Mouse (Mus musculus): ENCODE data around the gene Pkdcc.

DNA sequence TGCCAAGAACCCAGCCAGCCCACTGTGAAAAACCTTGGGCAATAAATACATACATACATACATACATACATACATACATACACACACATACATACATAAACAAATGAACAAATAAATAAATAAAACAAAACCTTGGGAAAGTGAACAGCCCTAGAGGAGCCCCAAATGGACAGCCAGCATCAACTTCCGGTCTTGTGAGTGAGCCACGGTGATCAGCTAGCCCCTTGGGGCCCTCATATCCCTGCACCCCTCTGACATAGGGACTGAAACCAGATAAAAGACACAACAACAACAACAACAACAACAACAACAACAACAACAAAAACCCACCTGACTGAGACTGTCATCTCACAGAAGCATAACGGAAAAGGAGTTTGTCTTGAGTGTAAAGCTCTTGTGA is 30.4 kb downstream of the Pkdcc start:
- no peak for TF ChIP-seq CTCF (IDR thresholded peaks at IDR 0.05; ENCODE audit: low read depth)
- TF ChIP-seq EP300 (IDR thresholded peaks at IDR 0.05; ENCODE audit: low read depth), result no peak

Measured in heart, postnatal 0 days (tissue).